Mouse (Mus musculus) heart, embryonic 13.5 days (tissue): Measurements from ENCODE around the gene Ptprj. TPM values are rescaled to one million over a fixed set of nuclear protein-coding genes. Genes with fewer than 3 reads are reported as not detected.

Experiments used
- polyA plus RNA-seq: library from polyadenylated mRNA; unstranded; fragments of >200 nt; fragmentation: Nextera tagmentation; extraction: Ambion mirVana; gene quantifications from 2 replicates; pipeline ENCODE4 v1.2.1, GENCODE M21; 2015

The Ptprj gene
- polyA plus RNA-seq, 1 experiment from 2014 or later: 1.3 TPM

Other genes with a start within 250 kb of the Ptprj start
- not detected in 2 replicates for gene Olfr1274-ps, start 182.0 kb downstream of the Ptprj start, polyA plus RNA-seq
- gene Nup160, start 96.6 kb upstream of the Ptprj start, polyA plus RNA-seq: 21.2 and 23.8 TPM in 2 replicates
- 53.2 and 53.4 TPM in 2 replicates for gene Fnbp4, start 164.7 kb upstream of the Ptprj start, polyA plus RNA-seq
- 1.2 and 1.5 TPM in 2 replicates for gene Agbl2, start 202.1 kb upstream of the Ptprj start, polyA plus RNA-seq